Mouse (Mus musculus): ENCODE data around the gene Ankdd1b.
A peak's percentile ranks its signal among the peaks of the same experiment; 100 is the strongest.

Gene Ankdd1b

GRCm38 (mm10) chr13:96407040-96407439 lies 64.0 kb downstream of the Ankdd1b start:
- peak; percentile 27 for DNase-seq (ENCODE audit: low spot score)

GRCm38 (mm10) chr13:96405518-96405917 lies 65.5 kb downstream of the Ankdd1b start:
- no peak for DNase-seq (ENCODE audit: low spot score)

- DNase-seq (ENCODE audit: low spot score): no peak
Measured at GRCm38 (mm10) chr13:96401251-96401650, 69.7 kb downstream of the Ankdd1b start.

GRCm38 (mm10) chr13:96389301-96389700 lies 81.7 kb downstream of the Ankdd1b start:
- DNase-seq (ENCODE audit: low spot score): no peak

- peak; percentile 97 for DNase-seq (ENCODE audit: low spot score)
Measured at GRCm38 (mm10) chr13:96388042-96388888, 82.7 kb downstream of the Ankdd1b start, which contains the start of gene Poc5. TSS of gene Poc5 (plus strand) at chr13:96388294.

- no peak for DNase-seq (ENCODE audit: low spot score)
Measured at GRCm38 (mm10) chr13:96377883-96378282, 93.1 kb downstream of the Ankdd1b start.

GRCm38 (mm10) chr13:96376871-96377270 lies 94.1 kb downstream of the Ankdd1b start:
- peak; percentile 5 for DNase-seq (ENCODE audit: low spot score)

- DNase-seq (ENCODE audit: low spot score): no peak
Measured at GRCm38 (mm10) chr13:96375519-96375918, 95.5 kb downstream of the Ankdd1b start.
